Mouse (Mus musculus): ENCODE measurements around the gene Banp. TPM values are rescaled to one million over a fixed set of nuclear protein-coding genes. Genes with fewer than 3 reads are reported as not detected.

Gene Banp
- total and polyA plus RNA-seq, 3 experiments, result 19.2 to 28.4 TPM; not detected in 1

DNA sequence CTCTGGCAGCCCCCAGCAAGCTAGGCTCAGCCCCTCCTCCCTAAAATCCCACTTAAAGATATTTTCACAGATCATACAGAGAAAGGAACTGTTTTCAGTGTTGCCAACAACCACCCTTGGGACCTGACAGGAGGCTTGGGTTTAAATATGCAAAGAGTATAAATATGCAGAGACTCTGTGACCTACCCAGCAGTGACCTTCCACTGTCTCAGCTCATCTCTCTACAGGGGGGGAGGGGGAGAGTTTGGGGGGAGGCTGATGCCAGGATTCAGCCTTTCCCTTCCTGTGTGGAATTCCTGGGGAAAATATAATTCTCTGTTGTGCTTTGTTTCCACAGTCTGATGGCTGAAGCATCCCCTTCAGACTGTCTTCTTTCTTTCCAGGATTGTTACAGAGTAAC, 14.6 kb upstream of the Banp start:
- no peak overlapping the region for H3K4me3 ChIP-seq (ENCODE audit: control insufficient read depth in 1 of 2, insufficient read depth in 1 of 2, low read depth in 2 of 2, low read length in 2 of 2)

DNA sequence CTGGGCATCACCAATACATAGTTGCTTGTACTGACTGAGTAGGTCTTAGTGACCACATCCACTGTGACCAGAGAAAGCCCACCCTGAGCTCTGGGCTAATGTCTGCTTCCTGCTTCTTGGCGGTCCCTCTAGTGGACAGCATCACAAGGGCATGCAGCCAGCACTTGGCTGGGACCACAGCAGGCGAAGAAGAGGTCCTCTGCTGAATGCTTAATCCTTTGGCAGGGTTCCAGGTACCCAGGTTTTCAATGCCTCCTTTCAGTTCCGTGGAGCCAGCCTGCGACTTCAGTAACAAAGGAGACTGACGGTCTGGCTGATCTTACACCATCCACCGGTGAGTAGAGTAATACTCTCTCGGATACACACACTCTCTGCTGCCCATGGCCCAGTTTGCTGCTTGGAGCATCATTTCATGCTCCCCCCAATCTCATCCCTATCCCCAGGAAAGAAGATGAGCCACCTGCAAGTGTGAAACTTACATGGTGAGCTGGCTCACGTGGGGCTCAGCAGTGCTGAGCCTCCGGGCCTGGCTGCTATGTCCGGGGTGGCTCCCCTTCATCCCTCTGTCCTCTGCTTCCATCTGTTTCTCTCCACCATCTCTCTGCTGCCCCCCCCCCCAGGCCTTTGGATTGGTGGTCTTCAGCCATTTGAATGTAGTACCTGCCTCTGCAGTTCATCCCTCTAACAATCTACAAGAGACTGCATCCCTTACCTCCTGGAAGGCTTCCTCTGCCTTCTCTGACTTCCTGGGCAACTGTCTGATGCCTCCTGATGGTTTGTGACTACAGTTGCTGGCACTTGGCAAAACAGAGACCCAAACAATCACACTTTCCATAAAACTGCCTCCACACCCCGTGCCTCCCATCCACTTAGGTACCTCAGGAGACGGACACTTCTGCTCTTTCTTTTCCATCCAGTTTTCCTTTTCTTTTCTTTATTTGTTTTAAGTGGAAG, 13.9 kb upstream of the Banp start:
- Histone ChIP-seq H3K27ac (ENCODE audit: control insufficient read depth, low read depth, low read length) (no peak overlapping the region), H3K9ac (ENCODE audit: control insufficient read depth, low read depth, low read length, poor library complexity, severe bottlenecking) (no peak overlapping the region), H3K9me3 (replicated peaks; ENCODE audit: insufficient read depth, low read length) (no peaks in the 10 kb centered on the region), H3K27me3 (ENCODE audit: control insufficient read depth in 1 of 2, insufficient read depth in 2 of 2, low read length in 2 of 2) (no peaks in the 10 kb centered on the region), H3K79me2 (ENCODE audit: control insufficient read depth, insufficient read depth, low read length, poor library complexity) (no peaks in the 10 kb centered on the region), H3K36me3 (ENCODE audit: control insufficient read depth in 1 of 2, insufficient read depth in 2 of 2, low read length in 2 of 2) (peaks cover 0 to 4% of the 10 kb centered on the region in 2 experiments; a peak in 2 of 4 replicates), H3K4me3 (ENCODE audit: control insufficient read depth in 1 of 2, insufficient read depth in 1 of 2, low read depth in 2 of 2, low read length in 2 of 2) (no peak overlapping the region), H3K4me1 (ENCODE audit: control insufficient read depth in 1 of 2, insufficient read depth in 2 of 2, low read length in 2 of 2) (peaks cover 0 to 3% of the 10 kb centered on the region in 2 experiments; a peak in 2 of 4 replicates)
- no peak for TF ChIP-seq MAX (IDR thresholded peaks at IDR 0.05; ENCODE audit: low read length)
- no peak for TF ChIP-seq RCOR1 (IDR thresholded peaks at IDR 0.05; ENCODE audit: low read depth, low read length)
- no peak for TF ChIP-seq MYC (IDR thresholded peaks at IDR 0.05; ENCODE audit: low read depth, low read length)
- no peak for TF ChIP-seq KAT2A (conservative IDR thresholded peaks at IDR 0.05; ENCODE audit: low read depth, low read length)
- TF ChIP-seq POLR2A (IDR thresholded peaks at IDR 0.05; ENCODE audit: control insufficient read depth in 1 of 2, insufficient read depth in 1 of 2, low read depth in 1 of 2, low read length in 2 of 2, poor library complexity in 1 of 2), result no peak
- DNase-seq (ENCODE audit: low read depth, low spot score), result no peak

More for the DNA sequence above, 14.6 kb upstream of the Banp start:
- H3K79me2 ChIP-seq (ENCODE audit: control insufficient read depth, insufficient read depth, low read length, poor library complexity), result no peaks in the 10 kb centered on the region
- H3K27ac ChIP-seq (ENCODE audit: control insufficient read depth, low read depth, low read length), result no peak overlapping the region
- H3K27me3 ChIP-seq (ENCODE audit: control insufficient read depth in 1 of 2, insufficient read depth in 2 of 2, low read length in 2 of 2), result no peaks in the 10 kb centered on the region
- H3K36me3 ChIP-seq (ENCODE audit: control insufficient read depth in 1 of 2, insufficient read depth in 2 of 2, low read length in 2 of 2), result peaks cover 0 to 4% of the 10 kb centered on the region in 2 experiments; a peak in 2 of 4 replicates
- H3K9ac ChIP-seq (ENCODE audit: control insufficient read depth, low read depth, low read length, poor library complexity, severe bottlenecking), result no peak overlapping the region
- no peaks in the 10 kb centered on the region for H3K9me3 ChIP-seq (replicated peaks; ENCODE audit: insufficient read depth, low read length)
- DNase-seq (ENCODE audit: low read depth, low spot score), result no peak
- H3K4me1 ChIP-seq (ENCODE audit: control insufficient read depth in 1 of 2, insufficient read depth in 2 of 2, low read length in 2 of 2), result peaks cover 0 to 3% of the 10 kb centered on the region in 2 experiments; a peak in 2 of 4 replicates
- TF ChIP-seq E2F4 (IDR thresholded peaks at IDR 0.05; ENCODE audit: borderline replicate concordance, low read depth, low read length), result no peak
- no peak for TF ChIP-seq CTCF (IDR thresholded peaks at IDR 0.05 in 2 of 3, conservative IDR thresholded peaks at IDR 0.05 in 1 of 3; ENCODE audit: control insufficient read depth in 1 of 3, insufficient read depth in 1 of 3, low read depth in 2 of 3, low read length in 3 of 3, poor library complexity in 1 of 3, severe bottlenecking in 1 of 3)
- TF ChIP-seq ELF1 (IDR thresholded peaks at IDR 0.05; ENCODE audit: low read depth, low read length), result no peak
- TF ChIP-seq RCOR1 (IDR thresholded peaks at IDR 0.05; ENCODE audit: low read depth, low read length), result no peak
- TF ChIP-seq SIN3A (IDR thresholded peaks at IDR 0.05; ENCODE audit: low read length), result no peak
- TF ChIP-seq SMC3 (IDR thresholded peaks at IDR 0.05; ENCODE audit: low read depth, low read length), result no peak
- no peak for TF ChIP-seq TCF12 (IDR thresholded peaks at IDR 0.05; ENCODE audit: low read depth, low read length)
- no peak for TF ChIP-seq ZC3H11A (IDR thresholded peaks at IDR 0.05; ENCODE audit: low read depth, low read length)
- no peak for TF ChIP-seq TBP (IDR thresholded peaks at IDR 0.05; ENCODE audit: low read depth, low read length)
- TF ChIP-seq CHD1 (IDR thresholded peaks at IDR 0.05; ENCODE audit: low read depth, low read length), result no peak
- TF ChIP-seq GABPA (IDR thresholded peaks at IDR 0.05; ENCODE audit: low read depth, low read length), result no peak
- TF ChIP-seq ZKSCAN1 (IDR thresholded peaks at IDR 0.05; ENCODE audit: low read depth, low read length), result no peak
- no peak for TF ChIP-seq EP300 (IDR thresholded peaks at IDR 0.05; ENCODE audit: low read depth in 1 of 2, low read length in 2 of 2)
- TF ChIP-seq GATA1 (IDR thresholded peaks at IDR 0.05; ENCODE audit: low read depth, low read length), result no peak
- no peak for TF ChIP-seq POLR2AphosphoS2 (IDR thresholded peaks at IDR 0.05; ENCODE audit: low read length)
